22 mouse cellular contexts compared by ENCODE assay signal in genomic region chr7:141978003-141978402, GRCm38 (mm10). TPM values are rescaled to one million over a fixed set of nuclear protein-coding genes. Genes with fewer than 3 reads are reported as not detected.
DNase-seq lines count a peak whose midpoint lies in the region; ATAC-seq and TF ChIP-seq lines count a peak whose summit lies in the region.
"Had no signal": no experiment of that assay in that cellular context is flagged by ENCODE, and none has a peak within 500 bp of the region (broad histone marks: within the 10 kb centered on the region; RNA-seq: fewer than 3 reads in every experiment).

No protein-coding gene starts in this region.

- H3K9me3 ChIP-seq in hindbrain, embryonic 15.5 days: no peaks in the 10 kb centered on the region
- no peaks in the 10 kb centered on the region for H3K9me3 ChIP-seq in hindbrain, embryonic 12.5 days (replicated peaks)
- H3K9me3 ChIP-seq in neural tube, embryonic 14.5 days (ENCODE audit: control insufficient read depth, low read length): no peaks in the 10 kb centered on the region
- H3K9me3 ChIP-seq in forebrain, postnatal 0 days (ENCODE audit: low read length): no peaks in the 10 kb centered on the region
- H3K9me3 ChIP-seq in intestine, postnatal 0 days (ENCODE audit: control insufficient read depth): no peaks in the 10 kb centered on the region
- H3K9me3 ChIP-seq: embryonic facial prominence, embryonic 12.5 days; heart, embryonic 15.5 days; midbrain, embryonic 12.5 days had no signal

- H3K9ac ChIP-seq in hindbrain, embryonic 15.5 days: no peak overlapping the region
- H3K9ac ChIP-seq in hindbrain, embryonic 12.5 days: no peak overlapping the region
- H3K9ac ChIP-seq in neural tube, embryonic 14.5 days (replicated peaks; ENCODE audit: low read depth, low read length): no peak overlapping the region
- H3K9ac ChIP-seq in forebrain, postnatal 0 days: no peak overlapping the region
- no peak overlapping the region for H3K9ac ChIP-seq in intestine, postnatal 0 days (ENCODE audit: low read depth, low read length)
- H3K9ac ChIP-seq: embryonic facial prominence, embryonic 12.5 days; heart, embryonic 15.5 days; liver, postnatal 0 days; midbrain, embryonic 12.5 days had no signal

- peak; percentile 57 to 65 for DNase-seq in cerebellum, postnatal 10 days
- DNase-seq in cerebellum, adult 18-20 months: no peak
- no peak for DNase-seq in neural tube, embryonic 10.5 days (ENCODE audit: extremely low spot score, low spot score)
- peak; percentile 60 for DNase-seq in forebrain, postnatal 0 days
- DNase-seq: adrenal gland, postnatal 10 days; cerebellum, adult 11 months; heart, postnatal 4 days; kidney, adult 2 months; liver, postnatal 0 days; lung, postnatal 10 days; right cerebral cortex, postnatal 25 days; thymus, postnatal 14 days had no signal

- no peak overlapping the region for H3K4me2 ChIP-seq in hindbrain, embryonic 15.5 days
- no peak overlapping the region for H3K4me2 ChIP-seq in hindbrain, embryonic 12.5 days (replicated peaks)
- H3K4me2 ChIP-seq in neural tube, embryonic 14.5 days (ENCODE audit: low read depth, low read length): no peak overlapping the region
- no peak overlapping the region for H3K4me2 ChIP-seq in forebrain, postnatal 0 days (ENCODE audit: low read depth)
- no peak overlapping the region for H3K4me2 ChIP-seq in intestine, postnatal 0 days (replicated peaks; ENCODE audit: low read depth)
- H3K4me2 ChIP-seq: embryonic facial prominence, embryonic 12.5 days; heart, embryonic 15.5 days; midbrain, embryonic 12.5 days had no signal

- peak; percentile 13; the same call in 1 of the 2 replicates for ATAC-seq in hindbrain, embryonic 15.5 days (ENCODE audit: low FRiP score, low read depth)
- ATAC-seq in hindbrain, embryonic 12.5 days (ENCODE audit: low FRiP score): no peak
- ATAC-seq in neural tube, embryonic 14.5 days (ENCODE audit: low read depth): peak; percentile 33; the same call in 1 of the 2 replicates
- peak; percentile 88 for ATAC-seq in forebrain, postnatal 0 days
- no peak for ATAC-seq in intestine, postnatal 0 days
- ATAC-seq: inflammation-experienced regulatory T-cells, adult 6 months; liver, postnatal 0 days had no signal

- no peaks in the 10 kb centered on the region for H3K27me3 ChIP-seq in hindbrain, embryonic 15.5 days
- no peaks in the 10 kb centered on the region for H3K27me3 ChIP-seq in hindbrain, embryonic 12.5 days
- no peaks in the 10 kb centered on the region for H3K27me3 ChIP-seq in neural tube, embryonic 14.5 days (ENCODE audit: control insufficient read depth, insufficient read depth, low read length)
- no peaks in the 10 kb centered on the region for H3K27me3 ChIP-seq in forebrain, postnatal 0 days (ENCODE audit: insufficient read depth, low read length)
- no peaks in the 10 kb centered on the region for H3K27me3 ChIP-seq in intestine, postnatal 0 days (replicated peaks; ENCODE audit: control insufficient read depth, insufficient read depth, low read length)
- H3K27me3 ChIP-seq: embryonic facial prominence, embryonic 12.5 days; heart, embryonic 15.5 days; midbrain, embryonic 12.5 days had no signal

- WGBS in hindbrain, embryonic 15.5 days: 49% methylated on average over 6 of the region's 6 CpGs
- 77% methylated on average over 6 of the region's 6 CpGs for WGBS in hindbrain, embryonic 12.5 days
- 52% methylated on average over 6 of the region's 6 CpGs for WGBS in neural tube, embryonic 14.5 days
- 33% methylated on average over 6 of the region's 6 CpGs for WGBS in forebrain, postnatal 0 days
- WGBS in intestine, postnatal 0 days: 73% methylated on average over 6 of the region's 6 CpGs

- no peaks in the 10 kb centered on the region for H3K36me3 ChIP-seq in hindbrain, embryonic 15.5 days
- H3K36me3 ChIP-seq in hindbrain, embryonic 12.5 days: peaks cover 10% of the 10 kb centered on the region; the same call in 1 of the 2 replicates
- no peaks in the 10 kb centered on the region for H3K36me3 ChIP-seq in neural tube, embryonic 14.5 days (ENCODE audit: control insufficient read depth, insufficient read depth, low read length)
- peaks cover 2% of the 10 kb centered on the region; the same call in 1 of the 2 replicates for H3K36me3 ChIP-seq in forebrain, postnatal 0 days (ENCODE audit: insufficient read depth)
- no peaks in the 10 kb centered on the region for H3K36me3 ChIP-seq in intestine, postnatal 0 days (ENCODE audit: control insufficient read depth, insufficient read depth)
- H3K36me3 ChIP-seq: embryonic facial prominence, embryonic 12.5 days; heart, embryonic 15.5 days had no signal

- H3K4me3 ChIP-seq in hindbrain, embryonic 15.5 days: no peak overlapping the region
- no peak overlapping the region for H3K4me3 ChIP-seq in hindbrain, embryonic 12.5 days
- no peak overlapping the region for H3K4me3 ChIP-seq in neural tube, embryonic 14.5 days (ENCODE audit: low read depth, low read length)
- H3K4me3 ChIP-seq in forebrain, postnatal 0 days (ENCODE audit: low read depth, low read length): no peak overlapping the region
- H3K4me3 ChIP-seq in intestine, postnatal 0 days (ENCODE audit: low read depth, low read length): no peak overlapping the region
- H3K4me3 ChIP-seq: embryonic facial prominence, embryonic 12.5 days; heart, embryonic 15.5 days; midbrain, embryonic 12.5 days had no signal

- TF ChIP-seq CTCF in forebrain, postnatal 0 days (IDR thresholded peaks at IDR 0.05; ENCODE audit: low read depth): no peak
- no peak for TF ChIP-seq CTCF in intestine, postnatal 0 days (IDR thresholded peaks at IDR 0.05; ENCODE audit: low read depth)

- H3K27ac ChIP-seq in hindbrain, embryonic 15.5 days (replicated peaks): no peak overlapping the region
- H3K27ac ChIP-seq in hindbrain, embryonic 12.5 days: no peak overlapping the region
- H3K27ac ChIP-seq in neural tube, embryonic 14.5 days (ENCODE audit: low read depth, low read length): no peak overlapping the region
- H3K27ac ChIP-seq in forebrain, postnatal 0 days (ENCODE audit: low read depth, low read length): no peak overlapping the region
- H3K27ac ChIP-seq in intestine, postnatal 0 days (ENCODE audit: low read depth, low read length): no peak overlapping the region
- H3K27ac ChIP-seq: embryonic facial prominence, embryonic 12.5 days; heart, embryonic 15.5 days; kidney, postnatal 0 days; midbrain, embryonic 12.5 days had no signal

- H3K4me1 ChIP-seq in hindbrain, embryonic 15.5 days (replicated peaks): peaks cover 15% of the 10 kb centered on the region
- no peaks in the 10 kb centered on the region for H3K4me1 ChIP-seq in hindbrain, embryonic 12.5 days
- H3K4me1 ChIP-seq in neural tube, embryonic 14.5 days (ENCODE audit: control insufficient read depth, insufficient read depth, low read length): no peaks in the 10 kb centered on the region
- H3K4me1 ChIP-seq in forebrain, postnatal 0 days (ENCODE audit: insufficient read depth): peaks cover 4% of the 10 kb centered on the region; the same call in 1 of the 2 replicates
- no peaks in the 10 kb centered on the region for H3K4me1 ChIP-seq in intestine, postnatal 0 days (replicated peaks; ENCODE audit: control insufficient read depth, insufficient read depth, low read length)
- H3K4me1 ChIP-seq: embryonic facial prominence, embryonic 12.5 days; heart, embryonic 15.5 days had no signal

RNA-seq across cellular contexts. Expression of gene Brsk2, which starts 28.5 kb away (rescaled TPM):
- 20.6 and 23.1 TPM in 2 replicates for polyA plus RNA-seq in hindbrain, embryonic 15.5 days (2015; fragmentation: Nextera tagmentation; extraction: Ambion mirVana)
- polyA plus RNA-seq in hindbrain, embryonic 12.5 days (2016; fragmentation: Nextera tagmentation; extraction: Ambion mirVana): 15.9 and 18.6 TPM in 2 replicates
- polyA plus RNA-seq in neural tube, embryonic 14.5 days (2014; fragmentation: Nextera tagmentation; extraction: Ambion mirVana): 25.8 and 27.7 TPM in 2 replicates
- total RNA-seq in forebrain, postnatal 0 days (2014; rRNA removed): 107 and 132 TPM in 2 replicates
- polyA plus RNA-seq in forebrain, postnatal 0 days (2015; fragmentation: Nextera tagmentation; extraction: Ambion mirVana): 15.8 and 18.3 TPM in 2 replicates
- 0.55 and 0.69 TPM in 2 replicates for polyA plus RNA-seq in intestine, postnatal 0 days (2015; fragmentation: Nextera tagmentation; extraction: Ambion mirVana)
- polyA plus RNA-seq: liver, adult 2 months had no signal

RNA-seq across cellular contexts. Expression of gene Tollip, which starts 59.7 kb away (rescaled TPM):
- 75.7 and 80.3 TPM in 2 replicates for polyA plus RNA-seq in hindbrain, embryonic 15.5 days (2015; fragmentation: Nextera tagmentation; extraction: Ambion mirVana)
- 65.1 and 67.3 TPM in 2 replicates for polyA plus RNA-seq in hindbrain, embryonic 12.5 days (2016; fragmentation: Nextera tagmentation; extraction: Ambion mirVana)
- polyA plus RNA-seq in neural tube, embryonic 14.5 days (2014; fragmentation: Nextera tagmentation; extraction: Ambion mirVana): 69.2 and 80.0 TPM in 2 replicates
- 73.4 and 89.8 TPM in 2 replicates for total RNA-seq in forebrain, postnatal 0 days (2014; rRNA removed)
- 64.5 and 78.3 TPM in 2 replicates for polyA plus RNA-seq in forebrain, postnatal 0 days (2015; fragmentation: Nextera tagmentation; extraction: Ambion mirVana)
- 48.6 and 49.1 TPM in 2 replicates for polyA plus RNA-seq in intestine, postnatal 0 days (2015; fragmentation: Nextera tagmentation; extraction: Ambion mirVana)

Comparison
In these comparisons a context has a peak if more than half of its experiments do, and no peak if none do; other contexts are left out.
1. DNase-seq: peak in cerebellum, postnatal 10 days (2 of 2) and forebrain, postnatal 0 days (single experiment); none in cerebellum, adult 18-20 months (0 of 2) and neural tube, embryonic 10.5 days (single experiment).
2. ATAC-seq: peak in hindbrain, embryonic 15.5 days (single experiment), neural tube, embryonic 14.5 days (single experiment) and forebrain, postnatal 0 days (single experiment); none in hindbrain, embryonic 12.5 days (single experiment) and intestine, postnatal 0 days (single experiment).